Mouse (Mus musculus): ENCODE data around the gene Gm7029.
"Not testable (repeated sequence)": the region's sequence is repeated elsewhere in the genome, so short reads cannot be mapped to it uniquely, and the experiment has no call there.

The Gm7029 gene

GRCm38 (mm10) chr17:33891892-33892291, 18.3 kb downstream of the Gm7029 start:
- DNase-seq (ENCODE audit: low spot score in 2 of 2): not testable (repeated sequence)

- no peak for DNase-seq (ENCODE audit: low spot score in 2 of 2)
Measured at GRCm38 (mm10) chr17:33892429-33892828, 18.8 kb downstream of the Gm7029 start.

- DNase-seq (ENCODE audit: low spot score in 2 of 2): not testable (repeated sequence)
Measured at GRCm38 (mm10) chr17:33893011-33893410, 19.4 kb downstream of the Gm7029 start.

GRCm38 (mm10) chr17:33897114-33897794, 23.6 kb downstream of the Gm7029 start:
- no peak for DNase-seq (ENCODE audit: low spot score in 2 of 2)

- not testable (repeated sequence) for DNase-seq (ENCODE audit: low spot score in 2 of 2)
Measured at GRCm38 (mm10) chr17:33898193-33898592, 24.6 kb downstream of the Gm7029 start.

- no peak for DNase-seq (ENCODE audit: low spot score in 2 of 2)
Measured at GRCm38 (mm10) chr17:33899642-33900041, 26.0 kb downstream of the Gm7029 start.

GRCm38 (mm10) chr17:33900281-33900988, 26.8 kb downstream of the Gm7029 start:
- no peak for DNase-seq (ENCODE audit: low spot score in 2 of 2)

- no peak for DNase-seq (ENCODE audit: low spot score in 2 of 2)
Measured at GRCm38 (mm10) chr17:33900989-33901314, 27.3 kb downstream of the Gm7029 start.

- DNase-seq (ENCODE audit: low spot score in 2 of 2): no peak
Measured at GRCm38 (mm10) chr17:33901653-33902052, 28.0 kb downstream of the Gm7029 start.

- DNase-seq (ENCODE audit: low spot score in 2 of 2): no peak
Measured at GRCm38 (mm10) chr17:33902079-33902478, 28.4 kb downstream of the Gm7029 start.

GRCm38 (mm10) chr17:33902491-33902890, 28.9 kb downstream of the Gm7029 start:
- DNase-seq (ENCODE audit: low spot score in 2 of 2): no peak

GRCm38 (mm10) chr17:33903911-33904651, 30.4 kb downstream of the Gm7029 start:
- DNase-seq (ENCODE audit: low spot score in 2 of 2): not testable (repeated sequence)

GRCm38 (mm10) chr17:33904835-33905234, 31.2 kb downstream of the Gm7029 start, which contains the start of gene Platr17:
Gene Platr17, plus strand, starts transcription at chr17:33905135.
- DNase-seq (ENCODE audit: low spot score in 2 of 2): not testable (repeated sequence)

GRCm38 (mm10) chr17:33908331-33909076, 34.9 kb downstream of the Gm7029 start:
- peak in 1 of 2 experiments; percentile 56 for DNase-seq (ENCODE audit: low spot score in 2 of 2)

- peak; percentile 97 to 98 for DNase-seq (ENCODE audit: low spot score in 2 of 2)
Measured at GRCm38 (mm10) chr17:33909077-33909868, 35.6 kb downstream of the Gm7029 start, which contains the start of gene Daxx. Gene Daxx, plus strand, starts transcription at chr17:33909414.

GRCm38 (mm10) chr17:33909869-33910250, 36.2 kb downstream of the Gm7029 start:
- DNase-seq (ENCODE audit: low spot score in 2 of 2): peak in 1 of 2 experiments; percentile 31

GRCm38 (mm10) chr17:33910346-33911051, 36.9 kb downstream of the Gm7029 start:
- DNase-seq (ENCODE audit: low spot score in 2 of 2): no peak

- no peak for DNase-seq (ENCODE audit: low spot score in 2 of 2)
Measured at GRCm38 (mm10) chr17:33911052-33911812, 37.6 kb downstream of the Gm7029 start.

- no peak for DNase-seq (ENCODE audit: low spot score in 2 of 2)
Measured at GRCm38 (mm10) chr17:33911813-33912414, 38.3 kb downstream of the Gm7029 start.
